Mouse (Mus musculus) midbrain, embryonic 11.5 days (tissue): ENCODE results near the gene Cadm1. TPM values are rescaled to one million over a fixed set of nuclear protein-coding genes. Genes with fewer than 3 reads are reported as not detected.

ENCODE experiments used
- ATAC-seq: fragments of 200-750 bp; cut with Nextera tagmentation; 2 replicates; pipeline ENCODE4 v1.8.0; 2017; ENCODE audit warnings: moderate TSS enrichment, moderate library complexity; ENCODE audit not compliant: low FRiP score
- DNase-seq: peaks from one replicate; pipeline ENCODE4 v3.0.0; 2015; ENCODE audit warnings: low spot score; ENCODE audit errors: missing footprints
- H3K27ac ChIP-seq: fragments of 300-500 bp; sonication (generic); 2 replicates; pipeline ENCODE4 v1.5.1; 2014; ENCODE audit warnings: low read depth, low read length
- H3K27me3 ChIP-seq: fragments of 300-500 bp; sonication (generic); 2 replicates; pipeline ENCODE4 v1.6.1; 2014; ENCODE audit warnings: mild to moderate bottlenecking, low read length, moderate library complexity, mixed read lengths; ENCODE audit not compliant: control insufficient read depth, insufficient read depth
- H3K36me3 ChIP-seq: fragments of 300-500 bp; sonication (generic); 2 replicates; pipeline ENCODE4 v1.6.1; 2014; ENCODE audit warnings: mild to moderate bottlenecking, low read length, moderate library complexity, mixed read lengths; ENCODE audit not compliant: control insufficient read depth, insufficient read depth
- H3K4me1 ChIP-seq: fragments of 300-500 bp; sonication (generic); 2 replicates; pipeline ENCODE4 v1.6.1; 2014; ENCODE audit warnings: low read length; ENCODE audit not compliant: control insufficient read depth, insufficient read depth
- H3K4me2 ChIP-seq: fragments of 300-500 bp; sonication (generic); 2 replicates; pipeline ENCODE4 v1.6.1; 2014; ENCODE audit warnings: mild to moderate bottlenecking, moderate library complexity
- H3K4me3 ChIP-seq: fragments of 300-500 bp; sonication (generic); 2 replicates; pipeline ENCODE4 v1.5.1; 2014; ENCODE audit warnings: low read depth, low read length
- H3K9ac ChIP-seq: fragments of 300-500 bp; sonication (generic); 2 replicates; pipeline ENCODE4 v1.6.1; 2014; ENCODE audit warnings: low read length
- H3K9me3 ChIP-seq: fragments of 300-500 bp; sonication (generic); 2 replicates; pipeline ENCODE4 v1.6.1; 2016; ENCODE audit warnings: low read length; ENCODE audit not compliant: control insufficient read depth
- WGBS: fragments of 180-500 bp; shearing (Covaris S2); extraction: QIAGEN DNeasy Blood & Tissue Kit; methylation state at CpG from one replicate; pipeline ENCODE4 v1.1.7; 2014; 5-methylcytosine and 5-hydroxymethylcytosine counted together
- polyA plus RNA-seq: library from polyadenylated mRNA; unstranded; fragments of >200 nt; fragmentation: Nextera tagmentation; extraction: Ambion mirVana; gene quantifications from 2 replicates; pipeline ENCODE4 v1.2.1, GENCODE M21; 2014

Gene Cadm1
- polyA plus RNA-seq, 1 experiment from 2014 or later: 90.9 TPM

GRCm38 (mm10) chr9:47828762-47829161 is 298.8 kb downstream of the Cadm1 start:
- DNase-seq (peak; percentile 96), ATAC-seq (peak; percentile 71; the same call in 1 of the 2 replicates)
- Histone ChIP-seq H3K9me3 (no peaks in the 10 kb centered on the region), H3K36me3 (no peaks in the 10 kb centered on the region), H3K27me3 (no peaks in the 10 kb centered on the region), H3K27ac (no peak overlapping the region), H3K4me3 (peak overlapping the region; percentile 14), H3K9ac (peak overlapping the region; percentile 45), H3K4me2 (peak overlapping the region; percentile 43), H3K4me1 (peaks cover 29% of the 10 kb centered on the region)
- 4% methylated on average over 13 of the region's 13 CpGs for WGBS

- Histone ChIP-seq H3K9me3 (no peaks in the 10 kb centered on the region), H3K4me1 (peaks cover 29% of the 10 kb centered on the region), H3K9ac (peak overlapping the region; percentile 45), H3K27ac (no peak overlapping the region), H3K4me3 (peak overlapping the region; percentile 14; the same call in 1 of the 2 replicates), H3K4me2 (peak overlapping the region; percentile 43), H3K36me3 (no peaks in the 10 kb centered on the region), H3K27me3 (no peaks in the 10 kb centered on the region)
- WGBS: 44% methylated on average over 10 of the region's 10 CpGs
- ATAC-seq (no peak), DNase-seq (no peak)
These were observed 299.2 kb downstream of the Cadm1 start for GRCm38 (mm10) chr9:47829204-47829603.

GRCm38 (mm10) chr9:47829846-47830245 is 299.9 kb downstream of the Cadm1 start:
- H3K9ac ChIP-seq: no peak overlapping the region
- ATAC-seq (no peak), DNase-seq (no peak)
- no peak overlapping the region for H3K4me2 ChIP-seq
- H3K27ac ChIP-seq: no peak overlapping the region
- no peak overlapping the region for H3K4me3 ChIP-seq
- H3K4me1 ChIP-seq: peaks cover 29% of the 10 kb centered on the region
- H3K27me3 ChIP-seq: no peaks in the 10 kb centered on the region
- WGBS: 54% methylated on average over 4 of the region's 4 CpGs
- no peaks in the 10 kb centered on the region for H3K9me3 ChIP-seq
- no peaks in the 10 kb centered on the region for H3K36me3 ChIP-seq

- Histone ChIP-seq H3K4me2 (no peak overlapping the region), H3K9ac (no peak overlapping the region), H3K4me1 (peaks cover 23% of the 10 kb centered on the region), H3K27me3 (no peaks in the 10 kb centered on the region), H3K9me3 (no peaks in the 10 kb centered on the region), H3K27ac (no peak overlapping the region), H3K4me3 (no peak overlapping the region), H3K36me3 (no peaks in the 10 kb centered on the region)
- DNase-seq (no peak), ATAC-seq (no peak)
- WGBS: 66% methylated on average over 4 of the region's 4 CpGs
These were observed 301.4 kb downstream of the Cadm1 start for GRCm38 (mm10) chr9:47831412-47831811.

- no peaks in the 10 kb centered on the region for H3K9me3 ChIP-seq
- H3K27ac ChIP-seq: no peak overlapping the region
- WGBS: 14% methylated on average over 6 of the region's 8 CpGs
- peaks cover 16% of the 10 kb centered on the region for H3K4me1 ChIP-seq
- H3K4me2 ChIP-seq: no peak overlapping the region
- H3K4me3 ChIP-seq: no peak overlapping the region
- no peak for DNase-seq
- H3K27me3 ChIP-seq: no peaks in the 10 kb centered on the region
- ATAC-seq: 0 out of 2 replicates have a peak, but pooled peaks have one; percentile 35
- no peak overlapping the region for H3K9ac ChIP-seq
- no peaks in the 10 kb centered on the region for H3K36me3 ChIP-seq
These were observed 308.2 kb downstream of the Cadm1 start for GRCm38 (mm10) chr9:47838170-47838569.

- ATAC-seq (peak; percentile 61; the same call in 1 of the 2 replicates), DNase-seq (no peak)
- Histone ChIP-seq H3K27me3 (no peaks in the 10 kb centered on the region), H3K9me3 (no peaks in the 10 kb centered on the region), H3K4me3 (no peak overlapping the region), H3K4me2 (no peak overlapping the region), H3K4me1 (peaks cover 16% of the 10 kb centered on the region), H3K9ac (no peak overlapping the region), H3K36me3 (no peaks in the 10 kb centered on the region), H3K27ac (no peak overlapping the region)
- WGBS: 13% methylated on average over 15 of the region's 15 CpGs
These were observed 309.1 kb downstream of the Cadm1 start for GRCm38 (mm10) chr9:47838890-47839691.

GRCm38 (mm10) chr9:47839692-47840025 is 309.7 kb downstream of the Cadm1 start:
- Histone ChIP-seq H3K27me3 (no peaks in the 10 kb centered on the region), H3K27ac (no peak overlapping the region), H3K9ac (no peak overlapping the region), H3K36me3 (no peaks in the 10 kb centered on the region), H3K9me3 (no peaks in the 10 kb centered on the region), H3K4me2 (no peak overlapping the region), H3K4me3 (no peak overlapping the region), H3K4me1 (peaks cover 16% of the 10 kb centered on the region)
- WGBS: 65% methylated on average over 10 of the region's 10 CpGs
- ATAC-seq (no peak), DNase-seq (no peak)

GRCm38 (mm10) chr9:47843328-47843727 is 313.4 kb downstream of the Cadm1 start:
- DNase-seq (no peak), ATAC-seq (no peak)
- H3K9ac ChIP-seq: no peak overlapping the region
- H3K27me3 ChIP-seq: no peaks in the 10 kb centered on the region
- H3K9me3 ChIP-seq: no peaks in the 10 kb centered on the region
- H3K27ac ChIP-seq: no peak overlapping the region
- H3K4me2 ChIP-seq: no peak overlapping the region
- WGBS: 82% methylated on average over 6 of the region's 6 CpGs
- H3K36me3 ChIP-seq: no peaks in the 10 kb centered on the region
- H3K4me1 ChIP-seq: peaks cover 21% of the 10 kb centered on the region
- H3K4me3 ChIP-seq: no peak overlapping the region

- 76% methylated on average over 10 of the region's 10 CpGs for WGBS
These were observed 316.3 kb downstream of the Cadm1 start for GRCm38 (mm10) chr9:47846275-47846674.

More at GRCm38 (mm10) chr9:47846275-47846674, 316.3 kb downstream of the Cadm1 start:
- DNase-seq (no peak), ATAC-seq (no peak)
- H3K4me2 ChIP-seq: no peak overlapping the region
- no peak overlapping the region for H3K9ac ChIP-seq
- no peaks in the 10 kb centered on the region for H3K9me3 ChIP-seq
- no peak overlapping the region for H3K27ac ChIP-seq
- no peak overlapping the region for H3K4me3 ChIP-seq
- peaks cover 14% of the 10 kb centered on the region for H3K4me1 ChIP-seq
- no peaks in the 10 kb centered on the region for H3K36me3 ChIP-seq
- no peaks in the 10 kb centered on the region for H3K27me3 ChIP-seq
